Mouse (Mus musculus) neural tube, embryonic 11.5 days (tissue): ENCODE measurements around the gene Srrm1. TPM values are rescaled to one million over a fixed set of nuclear protein-coding genes. Genes with fewer than 3 reads are reported as not detected.

Experiments used
- ATAC-seq: fragments of 200-750 bp; cut with Nextera tagmentation; 2 replicates; pipeline ENCODE4 v1.8.0; 2017; ENCODE audit warnings: moderate number of reproducible peaks, mild to moderate bottlenecking, moderate TSS enrichment, moderate library complexity; ENCODE audit not compliant: insufficient read depth, low FRiP score, low TSS enrichment
- DNase-seq: peaks from one replicate; pipeline ENCODE4 v3.0.0-alpha.2; 2015; ENCODE audit warnings: low spot score
- H3K27ac ChIP-seq: fragments of 300-500 bp; sonication (generic); 2 replicates; pipeline ENCODE4 v1.5.1; 2014; ENCODE audit warnings: low read depth, mild to moderate bottlenecking, low read length
- H3K27me3 ChIP-seq: fragments of 300-500 bp; sonication (generic); 2 replicates; pipeline ENCODE4 v1.6.1; 2014; ENCODE audit warnings: mild to moderate bottlenecking, low read length, mixed read lengths; ENCODE audit not compliant: control insufficient read depth, insufficient read depth
- H3K36me3 ChIP-seq: fragments of 300-500 bp; sonication (generic); 2 replicates; pipeline ENCODE4 v1.6.1; 2014; ENCODE audit warnings: mild to moderate bottlenecking, low read length, moderate library complexity, mixed read lengths; ENCODE audit not compliant: control insufficient read depth, insufficient read depth
- H3K4me1 ChIP-seq: fragments of 300-500 bp; sonication (generic); 2 replicates; pipeline ENCODE4 v1.6.1; 2014; ENCODE audit warnings: low read length, mixed read lengths; ENCODE audit not compliant: control insufficient read depth, insufficient read depth
- H3K4me2 ChIP-seq: fragments of 300-500 bp; sonication (generic); 2 replicates; pipeline ENCODE4 v1.6.1; 2014; ENCODE audit warnings: low read depth, mild to moderate bottlenecking, moderate library complexity
- H3K4me3 ChIP-seq: fragments of 300-500 bp; sonication (generic); 2 replicates; pipeline ENCODE4 v1.5.1; 2014; ENCODE audit warnings: low read depth, low read length
- H3K9ac ChIP-seq: fragments of 300-500 bp; sonication (generic); 2 replicates; pipeline ENCODE4 v1.6.1; 2014; ENCODE audit warnings: mild to moderate bottlenecking, low read length
- H3K9me3 ChIP-seq: fragments of 300-500 bp; sonication (generic); 2 replicates; pipeline ENCODE4 v1.6.1; 2016; ENCODE audit warnings: low read length; ENCODE audit not compliant: control insufficient read depth
- whole genome bisulfite sequencing: fragments of 180-500 bp; shearing (Covaris S2); extraction: QIAGEN DNeasy Blood & Tissue Kit; methylation state at CpG from one replicate; pipeline ENCODE4 v1.1.7; 2014; 5-methylcytosine and 5-hydroxymethylcytosine counted together
- polyA plus RNA-seq: library from polyadenylated mRNA; unstranded; fragments of >200 nt; fragmentation: Nextera tagmentation; extraction: Ambion mirVana; gene quantifications from 2 replicates; pipeline ENCODE4 v1.2.1, GENCODE M21; 2014

Gene Srrm1
- 168 and 191 TPM in 2 replicates for polyA plus RNA-seq

- Histone ChIP-seq H3K9me3 (no peaks in the 10 kb centered on the region), H3K4me2 (peak within 1 kb of the TSS; percentile 93), H3K27me3 (no peaks in the 10 kb centered on the region), H3K9ac (peak within 1 kb of the TSS; percentile 93), H3K4me1 (peaks cover 10% of the 10 kb centered on the region), H3K4me3 (peak within 1 kb of the TSS; percentile 87), H3K27ac (peak within 1 kb of the TSS; percentile 93), H3K36me3 (peaks cover 2% of the 10 kb centered on the region; the same call in 1 of the 2 replicates)
- ATAC-seq (peak; percentile 93), DNase-seq (peak; percentile 100)
- under 1% methylated on average over 67 of the region's 69 CpGs for WGBS
These were observed at the start of gene Srrm1 for GRCm38 (mm10) chr4:135353066-135353793. Gene Srrm1, minus strand, starts transcription at chr4:135353321.

- Histone ChIP-seq H3K36me3 (no peaks in the 10 kb centered on the region), H3K9ac (no peak overlapping the region), H3K4me2 (no peak overlapping the region), H3K27me3 (peaks cover 11% of the 10 kb centered on the region), H3K4me3 (no peak overlapping the region), H3K9me3 (no peaks in the 10 kb centered on the region), H3K27ac (no peak overlapping the region), H3K4me1 (no peaks in the 10 kb centered on the region)
- no peak for DNase-seq
- no peak for ATAC-seq
- 29% methylated on average over 7 of the region's 7 CpGs for WGBS
These were observed 48.8 kb upstream of the Srrm1 start for GRCm38 (mm10) chr4:135401881-135402280.

GRCm38 (mm10) chr4:135397991-135398390 lies 44.9 kb upstream of the Srrm1 start, which contains the start of gene Ncmap:
Gene Ncmap, minus strand, starts transcription at chr4:135398227.
- H3K4me2 ChIP-seq = peak within 1 kb of the TSS; percentile 54
- H3K27ac ChIP-seq = no peak within 1 kb of the TSS
- ATAC-seq (no peak), DNase-seq (peak; percentile 20)
- H3K4me1 ChIP-seq = no peaks in the 10 kb centered on the region
- H3K4me3 ChIP-seq = peak within 1 kb of the TSS; percentile 22
- no peaks in the 10 kb centered on the region for H3K36me3 ChIP-seq
- 1% methylated on average over 21 of the region's 29 CpGs for WGBS
- H3K9ac ChIP-seq = peak within 1 kb of the TSS; percentile 27
- H3K9me3 ChIP-seq = no peaks in the 10 kb centered on the region
- peaks cover 15% of the 10 kb centered on the region for H3K27me3 ChIP-seq

- Histone ChIP-seq H3K27ac (no peak overlapping the region), H3K4me1 (no peaks in the 10 kb centered on the region), H3K36me3 (no peaks in the 10 kb centered on the region), H3K9me3 (no peaks in the 10 kb centered on the region), H3K4me3 (peak overlapping the region; percentile 22), H3K9ac (peak overlapping the region; percentile 27), H3K4me2 (peak overlapping the region; percentile 54), H3K27me3 (peaks cover 15% of the 10 kb centered on the region)
- 4% methylated on average over 16 of the region's 16 CpGs for WGBS
- no peak for ATAC-seq
- peak; percentile 30 for DNase-seq
These were observed 44.4 kb upstream of the Srrm1 start for GRCm38 (mm10) chr4:135397551-135397950.

- no peak for ATAC-seq
- Histone ChIP-seq H3K9ac (no peak overlapping the region), H3K36me3 (no peaks in the 10 kb centered on the region), H3K9me3 (no peaks in the 10 kb centered on the region), H3K27ac (no peak overlapping the region), H3K4me2 (no peak overlapping the region), H3K4me3 (no peak overlapping the region), H3K4me1 (no peaks in the 10 kb centered on the region), H3K27me3 (peaks cover 15% of the 10 kb centered on the region)
- no peak for DNase-seq
- 90% methylated on average over 5 of the region's 5 CpGs for WGBS
These were observed 43.2 kb upstream of the Srrm1 start for GRCm38 (mm10) chr4:135396303-135396702.

GRCm38 (mm10) chr4:135395375-135395774 lies 42.3 kb upstream of the Srrm1 start:
- Histone ChIP-seq H3K4me3 (no peak overlapping the region), H3K27me3 (peaks cover 15% of the 10 kb centered on the region)
- WGBS = 83% methylated on average over 4 of the region's 4 CpGs

GRCm38 (mm10) chr4:135394666-135395065 lies 41.5 kb upstream of the Srrm1 start:
- WGBS = 82% methylated on average over 7 of the region's 7 CpGs
- H3K36me3 ChIP-seq = no peaks in the 10 kb centered on the region
- no peaks in the 10 kb centered on the region for H3K9me3 ChIP-seq
- no peak overlapping the region for H3K4me3 ChIP-seq
- no peak overlapping the region for H3K9ac ChIP-seq
- peaks cover 15% of the 10 kb centered on the region for H3K27me3 ChIP-seq
- ATAC-seq = no peak
- DNase-seq = no peak
- no peak overlapping the region for H3K27ac ChIP-seq
- H3K4me2 ChIP-seq = no peak overlapping the region
- H3K4me1 ChIP-seq = no peaks in the 10 kb centered on the region

More at GRCm38 (mm10) chr4:135395375-135395774, 42.3 kb upstream of the Srrm1 start:
- DNase-seq (no peak), ATAC-seq (no peak)
- Histone ChIP-seq H3K27ac (no peak overlapping the region), H3K9me3 (no peaks in the 10 kb centered on the region), H3K36me3 (no peaks in the 10 kb centered on the region), H3K4me2 (no peak overlapping the region), H3K9ac (no peak overlapping the region), H3K4me1 (no peaks in the 10 kb centered on the region)

- Histone ChIP-seq H3K4me3 (no peak overlapping the region), H3K4me2 (no peak overlapping the region), H3K9ac (no peak overlapping the region), H3K4me1 (no peaks in the 10 kb centered on the region), H3K9me3 (no peaks in the 10 kb centered on the region), H3K36me3 (no peaks in the 10 kb centered on the region), H3K27me3 (peaks cover 6% of the 10 kb centered on the region), H3K27ac (no peak overlapping the region)
- no peak for ATAC-seq
- 81% methylated on average over 6 of the region's 6 CpGs for WGBS
- no peak for DNase-seq
These were observed 40.3 kb upstream of the Srrm1 start for GRCm38 (mm10) chr4:135393381-135393780.

GRCm38 (mm10) chr4:135392801-135393200 lies 39.7 kb upstream of the Srrm1 start:
- Histone ChIP-seq H3K4me3 (no peak overlapping the region), H3K9ac (no peak overlapping the region), H3K36me3 (no peaks in the 10 kb centered on the region), H3K27me3 (peaks cover 6% of the 10 kb centered on the region), H3K27ac (no peak overlapping the region), H3K9me3 (no peaks in the 10 kb centered on the region), H3K4me1 (no peaks in the 10 kb centered on the region), H3K4me2 (no peak overlapping the region)
- DNase-seq (no peak), ATAC-seq (no peak)
- 85% methylated on average over 3 of the region's 3 CpGs for WGBS
